Mouse (Mus musculus): Measurements from ENCODE around the gene Iqcj.

- TF ChIP-seq POLR2A (IDR thresholded peaks at IDR 0.05; ENCODE audit: borderline replicate concordance, extremely low read depth, low read depth, low read length) (no peak), CTCF (IDR thresholded peaks at IDR 0.05; ENCODE audit: insufficient read depth, low read length) (peak; percentile 74)
These were observed 164.6 kb downstream of the Iqcj start for GRCm38 (mm10) chr3:68056373-68057275.

Data from lung, adult 2 months (tissue).